Mouse (Mus musculus): ENCODE measurements around the gene Ash1l.

Gene Ash1l

DNA sequence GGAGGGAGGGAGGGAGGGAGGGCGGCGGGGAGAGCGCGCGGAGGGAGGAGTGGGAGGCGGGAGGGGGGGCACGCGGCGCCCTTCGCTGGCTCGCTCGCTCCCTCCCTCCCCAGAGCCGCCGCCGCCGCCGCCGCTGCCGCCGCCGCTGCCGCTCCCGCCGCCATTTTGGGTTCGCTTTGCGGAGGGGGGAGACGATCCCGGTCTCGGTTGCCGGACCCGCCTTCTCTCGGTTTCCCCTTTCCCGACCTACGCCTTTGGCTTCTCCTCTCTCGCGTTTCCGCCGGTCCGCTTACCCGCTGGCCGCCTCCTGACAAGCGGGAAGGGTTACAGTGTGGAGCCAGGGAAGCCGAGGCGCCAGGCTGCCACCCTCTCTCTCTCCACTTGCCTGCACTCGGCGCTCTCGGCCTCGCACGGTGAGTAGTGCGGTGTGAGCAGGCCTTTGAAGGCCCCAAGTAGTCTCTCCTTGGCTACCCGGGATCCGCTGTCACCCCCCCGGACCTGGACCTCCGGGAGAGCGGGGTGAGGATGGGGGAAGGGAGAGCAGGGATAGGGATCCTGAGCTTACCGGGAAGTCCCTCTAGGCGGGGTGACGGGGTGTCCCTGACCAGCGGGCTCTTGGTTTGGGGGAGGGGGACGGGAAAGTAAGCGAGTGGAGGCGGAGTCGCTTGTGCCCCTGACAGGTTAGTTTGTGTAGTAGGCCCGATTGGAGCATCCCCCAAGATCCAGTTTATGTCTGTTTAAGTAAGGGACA is at the start of gene Ash1l, which contains the start of gene Dap3:
Gene Ash1l, plus strand, starts transcription at position 47 of the 751 bp plus-strand sequence.
Gene Dap3, minus strand, starts transcription at position 606 of the 751 bp plus-strand sequence.
- DNase-seq (ENCODE audit: low spot score) = peak; percentile 76

GRCm38 (mm10) chr3:88904803-88905202 is 45.6 kb upstream of the Ash1l start:
- no peak for DNase-seq (ENCODE audit: low spot score)

GRCm38 (mm10) chr3:88905209-88905608 is 45.2 kb upstream of the Ash1l start:
- no peak for DNase-seq (ENCODE audit: low spot score)

- DNase-seq (ENCODE audit: low spot score) = no peak
Measured at GRCm38 (mm10) chr3:88905741-88906140, 44.7 kb upstream of the Ash1l start.

GRCm38 (mm10) chr3:88906393-88907159 is 43.8 kb upstream of the Ash1l start:
- DNase-seq (ENCODE audit: low spot score) = no peak

- no peak for DNase-seq (ENCODE audit: low spot score)
Measured at GRCm38 (mm10) chr3:88912585-88912984, 37.8 kb upstream of the Ash1l start.

- DNase-seq (ENCODE audit: low spot score) = peak; percentile 98
Measured at GRCm38 (mm10) chr3:88913511-88914383, 36.7 kb upstream of the Ash1l start, which contains the start of gene Msto1. Msto1 (minus strand) TSS chr3:88913999.

DNA sequence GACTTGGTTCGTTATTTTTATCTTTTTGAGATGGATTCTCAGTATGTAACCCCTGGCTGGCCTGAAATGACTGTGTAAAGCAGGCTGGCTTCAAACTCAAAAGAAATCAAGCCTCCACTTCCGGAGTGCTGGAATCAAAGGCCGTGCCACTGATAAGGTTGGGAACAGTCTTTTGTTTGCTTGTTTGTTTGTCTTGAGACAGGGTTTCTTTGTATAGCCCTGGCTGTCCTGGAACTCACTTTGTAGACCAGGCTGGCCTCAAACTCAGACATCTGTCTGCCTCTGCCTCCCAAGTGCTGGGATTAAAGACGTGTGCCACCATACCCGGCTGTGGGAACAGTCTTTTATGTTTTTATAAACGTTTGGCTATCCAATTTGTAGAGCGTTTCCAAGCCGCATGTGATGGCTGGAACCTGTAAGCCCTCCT is 36.0 kb upstream of the Ash1l start:
- DNase-seq (ENCODE audit: low spot score) = no peak

DNA sequence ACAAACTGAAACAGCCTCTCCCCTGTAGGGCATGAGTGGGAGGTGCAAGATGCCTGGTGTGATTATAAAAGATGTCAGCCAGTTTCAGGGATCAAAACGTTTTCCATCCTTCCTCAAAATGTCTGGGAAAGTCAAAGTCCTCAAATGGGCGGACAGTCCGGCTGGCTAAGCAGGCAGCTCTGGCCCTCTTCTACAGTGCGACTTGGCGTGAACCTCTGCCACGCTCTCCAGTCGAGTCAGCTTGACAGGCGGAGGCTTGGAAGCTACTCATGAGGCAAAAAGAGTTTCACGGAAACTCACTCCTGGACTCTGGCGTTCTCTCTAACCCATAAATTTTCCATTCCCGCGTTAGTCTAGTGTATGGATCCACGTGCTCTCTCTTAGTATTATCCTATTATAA is 31.4 kb upstream of the Ash1l start:
- no peak for DNase-seq (ENCODE audit: low spot score)

DNA sequence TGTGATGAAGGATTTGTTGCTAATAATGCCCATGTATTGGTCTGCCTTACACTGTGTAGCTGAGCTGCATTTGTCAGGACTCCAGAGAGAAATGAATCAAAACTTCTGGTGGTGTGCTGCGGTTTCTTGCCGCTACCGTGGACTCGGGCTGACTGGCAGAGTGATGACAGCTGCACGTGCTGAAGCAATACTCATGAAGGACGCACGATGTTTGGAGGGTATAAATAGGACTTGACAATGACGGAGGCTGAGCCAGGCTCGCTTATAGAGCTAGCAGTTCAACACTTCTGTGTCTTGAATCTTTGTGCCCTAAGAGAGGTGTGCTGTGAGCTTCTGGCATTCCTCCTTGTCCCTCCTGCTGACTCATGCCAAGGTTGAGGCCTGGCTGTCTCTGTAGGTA is 29.0 kb upstream of the Ash1l start:
- DNase-seq (ENCODE audit: low spot score) = no peak

DNA sequence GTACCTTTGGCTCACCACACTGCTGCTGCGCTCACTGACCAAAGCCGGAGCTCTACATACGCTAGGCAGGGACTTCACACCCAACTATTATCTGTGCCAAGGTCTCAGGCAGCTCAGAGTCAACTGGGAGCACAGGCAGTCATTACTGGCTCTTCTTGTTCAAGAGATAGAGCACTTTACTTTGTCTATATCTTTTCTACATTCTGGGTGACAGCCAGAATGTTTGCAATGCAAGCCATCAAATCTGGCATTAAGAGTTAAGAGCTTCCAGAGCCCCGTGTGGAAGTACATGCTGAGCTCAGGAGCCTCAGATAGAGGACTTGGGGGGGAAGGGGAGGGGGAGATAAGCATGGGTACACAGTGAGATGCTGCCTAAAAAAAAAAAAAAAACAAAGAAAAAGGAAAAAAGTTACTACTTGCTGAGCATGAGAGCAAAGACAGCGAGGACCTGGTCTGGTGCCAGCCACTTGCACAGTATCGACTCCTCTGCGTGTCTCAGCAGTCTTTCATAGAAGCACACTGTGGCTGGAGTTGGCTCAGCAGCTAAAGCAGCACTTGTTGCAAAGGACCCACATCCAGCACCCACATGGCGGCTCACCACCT is 26.3 kb upstream of the Ash1l start:
- no peak for DNase-seq (ENCODE audit: low spot score)

GRCm38 (mm10) chr3:88925651-88926050 is 24.8 kb upstream of the Ash1l start:
- no peak for DNase-seq (ENCODE audit: low spot score)

DNA sequence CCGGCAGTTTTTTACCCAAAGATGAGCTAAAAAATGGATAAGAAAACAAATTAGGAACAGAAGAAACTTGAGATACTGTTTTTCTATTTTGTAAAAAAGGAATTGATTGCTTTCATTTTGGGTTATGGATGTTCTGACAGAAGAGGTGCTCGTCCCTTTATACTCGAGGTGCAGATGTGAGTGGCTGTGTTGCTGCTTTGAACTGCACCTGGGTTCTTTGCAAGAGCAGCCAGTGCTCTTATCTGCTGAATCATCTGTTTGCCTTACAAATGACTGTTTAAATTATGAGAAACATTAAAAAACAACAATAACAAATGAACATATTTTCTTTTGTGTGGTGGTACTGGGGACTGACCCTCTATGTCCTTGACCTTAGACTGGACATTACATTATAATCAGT is 20.9 kb upstream of the Ash1l start:
- no peak for DNase-seq (ENCODE audit: low spot score)

GRCm38 (mm10) chr3:88939071-88939470 is 11.4 kb upstream of the Ash1l start:
- DNase-seq (ENCODE audit: low spot score) = no peak

- DNase-seq (ENCODE audit: low spot score) = peak; percentile 80
Measured at GRCm38 (mm10) chr3:88939749-88940148, 10.7 kb upstream of the Ash1l start.

- no peak for DNase-seq (ENCODE audit: low spot score)
Measured at GRCm38 (mm10) chr3:88942316-88942880, 8.0 kb upstream of the Ash1l start.

DNA sequence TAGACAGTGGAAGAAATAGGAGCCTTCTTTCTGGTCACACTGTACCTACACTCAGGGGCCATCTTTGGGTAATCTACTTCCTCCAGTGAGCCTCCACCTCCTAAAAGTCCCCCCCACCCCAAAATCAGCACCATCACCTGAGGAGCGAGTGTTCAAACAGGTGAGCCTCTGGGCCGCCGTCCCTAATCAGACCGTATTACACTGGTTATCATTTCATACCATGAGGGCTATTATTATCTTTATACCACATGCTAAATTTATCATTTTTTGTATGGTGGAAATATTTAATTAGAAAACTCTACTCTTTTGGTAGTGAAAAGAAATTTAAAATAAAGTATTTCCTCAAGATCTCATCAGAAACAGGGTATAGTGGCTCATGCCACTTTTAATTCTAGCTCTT is 6.3 kb upstream of the Ash1l start:
- no peak for DNase-seq (ENCODE audit: low spot score)

- DNase-seq (ENCODE audit: low spot score) = peak; percentile 94
Measured at GRCm38 (mm10) chr3:88949786-88950575, 441 bp upstream of the Ash1l start.

DNA sequence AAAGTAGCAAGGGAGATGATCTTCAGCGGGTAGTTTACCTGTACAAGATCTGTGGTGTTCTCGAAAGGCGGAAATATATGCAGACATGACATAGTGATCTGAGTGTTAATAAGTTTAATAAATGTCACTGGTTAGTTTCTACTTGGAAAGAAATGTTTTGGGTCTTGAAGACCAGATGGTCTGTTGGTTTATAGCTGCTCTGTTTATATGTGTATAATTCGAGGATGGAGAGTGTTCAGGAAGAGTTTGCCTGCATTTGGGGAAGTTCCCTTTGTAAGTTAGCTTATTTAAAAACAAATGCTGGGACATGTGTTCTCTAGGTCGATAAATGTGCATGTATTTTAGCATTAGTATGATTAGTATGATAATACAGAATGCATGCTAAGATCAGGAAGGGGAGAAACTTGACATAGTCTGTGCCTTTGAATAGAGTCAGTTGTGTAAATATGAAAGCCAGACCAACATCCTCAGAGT is 942 bp downstream of the Ash1l start:
- DNase-seq (ENCODE audit: low spot score) = no peak

DNA sequence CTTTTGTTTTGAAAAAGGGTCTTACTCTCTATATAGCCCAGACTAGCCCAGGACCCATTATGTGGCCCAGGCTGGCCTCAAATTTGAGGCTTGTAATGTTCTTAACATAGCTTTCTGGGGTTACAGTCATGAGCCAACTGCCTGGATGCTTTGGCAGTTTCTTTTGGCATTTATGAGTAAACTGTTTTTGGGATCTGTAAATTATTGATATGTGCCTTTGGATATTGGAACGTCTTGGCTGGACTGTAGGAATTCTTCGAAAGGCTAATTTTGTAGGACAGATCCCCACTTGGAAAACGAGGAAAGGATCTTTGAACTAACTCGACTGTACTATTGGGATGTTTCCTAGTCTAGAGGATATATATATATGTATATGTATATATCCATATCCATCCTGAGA is 2.8 kb downstream of the Ash1l start:
- no peak for DNase-seq (ENCODE audit: low spot score)

GRCm38 (mm10) chr3:88953736-88954135 is 3.3 kb downstream of the Ash1l start:
- DNase-seq (ENCODE audit: low spot score) = no peak
